Mouse (Mus musculus): ENCODE results near the gene Pkdrej.
"Not testable (repeated sequence)": the region's sequence is repeated elsewhere in the genome, so short reads cannot be mapped to it uniquely, and the experiment has no call there.

Pkdrej gene

DNA sequence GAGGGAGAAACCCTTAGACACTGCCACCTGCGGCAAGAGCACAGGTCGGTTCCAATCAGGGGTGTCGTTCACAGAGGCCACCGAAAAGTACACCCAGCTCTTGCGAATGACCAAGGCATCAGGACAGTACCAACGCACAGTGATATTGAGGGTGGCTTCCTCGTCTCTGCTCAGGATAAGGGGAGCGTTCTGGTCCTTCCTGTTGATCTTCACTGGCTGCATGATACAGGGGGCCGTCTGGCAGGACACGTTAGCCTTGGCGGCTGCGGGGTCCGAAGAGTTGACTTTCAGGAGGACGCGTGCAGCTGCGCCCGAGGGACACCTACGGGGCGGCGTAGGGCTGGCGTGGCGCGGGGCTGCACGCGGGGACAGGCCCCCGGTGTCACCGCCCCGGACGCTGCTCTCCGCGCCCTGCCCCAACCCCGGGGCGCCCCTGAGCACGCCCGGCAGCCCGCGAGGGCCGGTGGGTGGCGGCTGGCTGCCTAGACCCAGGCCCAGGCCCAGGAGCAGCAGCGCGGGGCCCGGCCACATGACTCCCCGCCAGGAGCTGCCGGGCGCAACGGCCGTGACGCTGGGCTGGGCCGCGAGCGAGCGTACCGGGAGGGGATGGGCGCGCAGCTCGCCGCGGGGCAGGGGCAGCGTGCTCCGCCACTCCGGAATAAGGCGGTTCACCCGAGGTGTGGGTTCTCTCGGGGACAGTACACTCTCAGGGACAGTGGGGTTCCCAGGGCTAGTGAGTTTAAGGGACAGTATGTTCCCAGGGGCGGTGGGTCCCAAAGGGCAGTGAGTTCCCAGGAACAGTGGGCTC, at the start of gene Pkdrej:
Gene Pkdrej (minus strand): TSS at position 532 of the 808 bp plus-strand sequence.
- DNase-seq (ENCODE audit: low spot score in 2 of 2) = peak in 1 of 2 experiments; percentile 27

DNA sequence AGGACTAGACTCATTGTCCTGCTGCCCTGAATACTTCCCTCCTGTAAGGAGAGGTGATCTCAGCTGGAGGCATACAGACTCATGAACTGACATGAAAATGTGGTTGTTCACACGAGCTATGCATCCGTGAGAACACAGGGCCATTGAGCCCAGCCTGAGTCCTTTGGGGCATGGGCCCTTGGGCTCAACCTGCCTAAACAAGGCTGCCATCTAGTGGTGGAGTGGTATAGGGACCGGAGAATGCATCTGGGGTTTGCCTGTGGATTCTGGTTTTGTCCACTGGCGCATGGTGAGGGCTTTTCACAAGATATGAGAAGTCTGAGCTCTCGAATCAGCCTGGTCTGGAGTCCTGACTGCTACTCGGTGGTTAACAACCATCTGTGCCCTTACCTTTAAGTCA, 46.2 kb upstream of the Pkdrej start:
- peak; percentile 40 to 63 for DNase-seq (ENCODE audit: low spot score in 2 of 2)

DNA sequence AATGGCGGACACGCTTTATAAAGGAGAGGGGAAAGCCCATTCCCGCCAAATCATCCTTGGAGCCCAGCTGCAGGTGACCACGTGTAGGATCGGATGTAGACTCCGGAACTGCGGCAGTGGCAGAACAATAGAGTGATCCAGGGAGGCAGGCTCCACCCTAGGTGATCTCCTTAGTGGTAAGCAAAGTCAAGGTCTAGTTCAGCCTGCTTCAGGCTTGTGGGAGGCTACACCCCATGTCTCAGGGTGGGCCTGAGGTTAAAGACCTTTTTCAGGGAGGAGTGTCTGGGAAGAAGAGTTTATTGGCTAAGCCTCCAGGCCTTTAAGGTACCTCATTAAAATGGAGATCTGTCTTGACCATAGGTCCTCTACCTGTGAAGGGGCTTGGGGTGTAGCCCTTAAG, 44.4 kb upstream of the Pkdrej start:
- DNase-seq (ENCODE audit: low spot score in 2 of 2) = not testable (repeated sequence)

GRCm38 (mm10) chr15:85859490-85860031, 38.0 kb upstream of the Pkdrej start, which contains the start of gene Gtse1:
Gene Gtse1, plus strand, starts transcription at chr15:85859745.
- DNase-seq (ENCODE audit: low spot score in 2 of 2) = peak; percentile 95 to 96

GRCm38 (mm10) chr15:85858980-85859489, 37.5 kb upstream of the Pkdrej start:
- no peak for DNase-seq (ENCODE audit: low spot score in 2 of 2)

- no peak for DNase-seq (ENCODE audit: low spot score in 2 of 2)
Observed at GRCm38 (mm10) chr15:85851656-85852392, 30.3 kb upstream of the Pkdrej start.

DNA sequence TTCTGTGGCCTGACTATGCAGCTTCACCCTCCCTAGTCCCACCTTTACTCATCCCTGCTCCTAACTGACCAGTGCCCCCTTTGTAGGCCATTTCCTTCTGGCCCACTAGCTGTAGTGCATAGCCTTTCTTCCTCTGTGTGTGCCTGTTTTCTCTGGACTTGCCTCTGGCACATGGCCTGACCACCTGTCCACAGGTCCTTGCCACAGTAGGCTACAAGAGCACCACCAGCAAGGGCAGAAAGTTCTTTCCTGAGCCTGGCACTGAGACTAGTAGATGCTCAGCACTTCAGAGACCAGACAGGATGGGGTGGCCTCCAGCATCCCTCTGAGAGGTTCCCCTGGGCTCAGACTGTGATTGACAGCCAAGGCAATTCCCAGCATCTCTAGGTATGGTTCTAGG, 23.5 kb upstream of the Pkdrej start:
- no peak for DNase-seq (ENCODE audit: low spot score in 2 of 2)

- no peak for DNase-seq (ENCODE audit: low spot score in 2 of 2)
Observed at GRCm38 (mm10) chr15:85841796-85842360, 20.3 kb upstream of the Pkdrej start.

DNA sequence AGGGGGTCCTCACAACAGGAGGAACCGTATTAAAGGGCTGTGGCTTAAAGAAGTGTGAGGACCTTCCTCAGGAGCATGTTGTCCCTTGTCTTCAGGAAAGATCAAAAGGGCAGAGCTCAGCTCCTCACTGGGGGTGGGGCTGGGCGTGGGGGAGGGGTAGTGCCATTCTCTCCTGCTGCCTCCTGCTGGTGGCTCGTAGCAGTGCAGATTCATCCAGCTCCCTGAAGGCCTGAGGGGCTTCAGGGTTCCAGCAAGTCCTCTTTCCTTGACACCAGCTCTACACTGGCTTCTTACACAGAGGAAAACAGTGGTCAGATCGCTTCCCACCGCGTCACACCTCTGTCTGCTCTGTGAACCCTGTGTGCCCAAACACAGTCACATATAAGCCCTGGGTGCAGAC, 19.4 kb upstream of the Pkdrej start:
- DNase-seq (ENCODE audit: low spot score in 2 of 2) = no peak

GRCm38 (mm10) chr15:85836887-85837286, 15.4 kb upstream of the Pkdrej start:
- DNase-seq (ENCODE audit: low spot score in 2 of 2) = no peak

GRCm38 (mm10) chr15:85835335-85835734, 13.8 kb upstream of the Pkdrej start:
- DNase-seq (ENCODE audit: low spot score in 2 of 2) = no peak

GRCm38 (mm10) chr15:85832599-85832998, 11.1 kb upstream of the Pkdrej start:
- DNase-seq (ENCODE audit: low spot score in 2 of 2) = no peak

- peak; percentile 89 to 93 for DNase-seq (ENCODE audit: low spot score in 2 of 2)
Observed at GRCm38 (mm10) chr15:85831954-85832590, 10.5 kb upstream of the Pkdrej start, which contains the start of gene Ttc38. Gene Ttc38, plus strand, starts transcription at chr15:85832306.

GRCm38 (mm10) chr15:85829470-85829869, 7.9 kb upstream of the Pkdrej start:
- no peak for DNase-seq (ENCODE audit: low spot score in 2 of 2)

- no peak for DNase-seq (ENCODE audit: low spot score in 2 of 2)
Observed at GRCm38 (mm10) chr15:85828071-85828470, 6.5 kb upstream of the Pkdrej start.

DNA sequence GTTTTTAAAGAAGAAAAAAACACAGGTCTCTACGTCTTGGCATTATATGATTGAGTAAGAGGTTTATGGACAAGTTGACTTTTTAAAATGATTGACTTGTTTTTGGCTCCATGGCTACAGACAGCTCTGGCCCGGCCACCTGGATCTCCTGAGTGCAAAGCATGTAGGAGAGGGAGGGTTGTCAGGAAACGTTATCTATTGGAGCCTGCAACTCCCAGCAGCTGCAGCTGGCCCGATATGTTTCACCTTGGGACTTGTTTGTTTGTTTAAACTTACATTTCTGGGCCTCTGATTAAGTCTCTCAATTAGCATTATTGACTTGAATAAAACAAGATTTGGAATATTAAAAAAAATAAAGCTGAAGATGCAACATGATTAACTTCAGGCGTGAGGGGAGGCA, 5.1 kb upstream of the Pkdrej start:
- no peak for DNase-seq (ENCODE audit: low spot score in 2 of 2)

DNA sequence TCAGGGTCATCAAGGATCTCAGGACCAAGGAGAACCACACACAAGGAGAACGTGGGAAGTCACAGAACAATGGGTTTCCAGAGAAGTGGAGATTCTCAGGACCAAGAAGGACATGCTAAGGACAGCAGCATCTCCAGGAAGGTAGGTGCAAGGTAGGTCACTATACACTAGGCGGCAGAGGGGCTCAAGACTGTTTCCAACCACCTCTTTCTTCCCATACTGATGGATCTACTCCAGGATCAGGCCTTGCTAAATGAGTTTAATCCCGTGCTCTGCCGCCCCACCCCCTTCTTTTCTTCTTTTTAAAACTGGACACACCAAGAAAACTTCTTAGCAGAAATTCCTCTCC, 451 bp upstream of the Pkdrej start:
- DNase-seq (ENCODE audit: low spot score in 2 of 2) = no peak

- no peak for DNase-seq (ENCODE audit: low spot score in 2 of 2)
Observed at GRCm38 (mm10) chr15:85813428-85813827, 8.1 kb downstream of the Pkdrej start.

- peak; percentile 99 for DNase-seq (ENCODE audit: low spot score in 2 of 2)
Observed at GRCm38 (mm10) chr15:85811535-85812277, 9.8 kb downstream of the Pkdrej start, which contains the start of gene Cdpf1. Gene Cdpf1, minus strand, starts transcription at chr15:85811697.

GRCm38 (mm10) chr15:85810806-85811521, 10.6 kb downstream of the Pkdrej start:
- peak; percentile 44 to 90 for DNase-seq (ENCODE audit: low spot score in 2 of 2)

All from heart, adult 9 months (tissue).